Mouse (Mus musculus): Measurements from ENCODE around the gene Caskin1. TPM values are rescaled to one million over a fixed set of nuclear protein-coding genes. Genes with fewer than 3 reads are reported as not detected.
"Not testable (repeated sequence)": the region's sequence is repeated elsewhere in the genome, so short reads cannot be mapped to it uniquely, and the experiment has no call there.

The Caskin1 gene
- polyA plus RNA-seq, 1 experiment from 2014 or later, result 52.2 TPM

- no peaks in the 10 kb centered on the region for H3K27me3 ChIP-seq (ENCODE audit: control insufficient read depth, insufficient read depth, low read length)
- no peak overlapping the region for H3K4me3 ChIP-seq (ENCODE audit: low read depth, low read length)
- H3K27ac ChIP-seq (ENCODE audit: low read depth, low read length), result no peak overlapping the region
- H3K9me3 ChIP-seq (ENCODE audit: control insufficient read depth, low read length), result no peaks in the 10 kb centered on the region
- no peak for ATAC-seq (ENCODE audit: low read depth)
- peaks cover 24% of the 10 kb centered on the region for H3K36me3 ChIP-seq (ENCODE audit: control insufficient read depth, insufficient read depth, low read length)
- H3K4me1 ChIP-seq (ENCODE audit: control insufficient read depth, insufficient read depth, low read length), result peaks cover 11% of the 10 kb centered on the region
- H3K4me2 ChIP-seq (ENCODE audit: low read depth, low read length), result no peak overlapping the region; the same call in 1 of the 2 replicates
- 93% methylated on average over 2 of the region's 2 CpGs for WGBS
- H3K9ac ChIP-seq (replicated peaks; ENCODE audit: low read depth, low read length), result no peak overlapping the region
Observed at GRCm38 (mm10) chr17:24453372-24453771, 35.0 kb upstream of the Caskin1 start.

GRCm38 (mm10) chr17:24454218-24454755, 34.1 kb upstream of the Caskin1 start:
- H3K36me3 ChIP-seq (ENCODE audit: control insufficient read depth, insufficient read depth, low read length), result peaks cover 20% of the 10 kb centered on the region
- H3K4me2 ChIP-seq (ENCODE audit: low read depth, low read length), result peak overlapping the region; percentile 53
- H3K9me3 ChIP-seq (ENCODE audit: control insufficient read depth, low read length), result no peaks in the 10 kb centered on the region
- peak overlapping the region; percentile 95 for H3K27ac ChIP-seq (ENCODE audit: low read depth, low read length)
- H3K9ac ChIP-seq (replicated peaks; ENCODE audit: low read depth, low read length), result peak overlapping the region; percentile 92
- 9% methylated on average over 14 of the region's 14 CpGs for whole genome bisulfite sequencing
- no peak for ATAC-seq (ENCODE audit: low read depth)
- H3K27me3 ChIP-seq (ENCODE audit: control insufficient read depth, insufficient read depth, low read length), result no peaks in the 10 kb centered on the region
- H3K4me3 ChIP-seq (ENCODE audit: low read depth, low read length), result peak overlapping the region; percentile 91
- H3K4me1 ChIP-seq (ENCODE audit: control insufficient read depth, insufficient read depth, low read length), result peaks cover 11% of the 10 kb centered on the region

- peaks cover 11% of the 10 kb centered on the region for H3K4me1 ChIP-seq (ENCODE audit: control insufficient read depth, insufficient read depth, low read length)
- H3K27me3 ChIP-seq (ENCODE audit: control insufficient read depth, insufficient read depth, low read length), result no peaks in the 10 kb centered on the region
- under 1% methylated on average over 58 of the region's 67 CpGs for WGBS
- peak overlapping the region; percentile 92 for H3K9ac ChIP-seq (replicated peaks; ENCODE audit: low read depth, low read length)
- peaks cover 13% of the 10 kb centered on the region for H3K36me3 ChIP-seq (ENCODE audit: control insufficient read depth, insufficient read depth, low read length)
- ATAC-seq (ENCODE audit: low read depth), result peak; percentile 94
- H3K4me3 ChIP-seq (ENCODE audit: low read depth, low read length), result peak overlapping the region; percentile 91
- H3K9me3 ChIP-seq (ENCODE audit: control insufficient read depth, low read length), result no peaks in the 10 kb centered on the region
- peak overlapping the region; percentile 53 for H3K4me2 ChIP-seq (ENCODE audit: low read depth, low read length)
- H3K27ac ChIP-seq (ENCODE audit: low read depth, low read length), result peak overlapping the region; percentile 95
Observed at GRCm38 (mm10) chr17:24454756-24455522, 33.5 kb upstream of the Caskin1 start.

GRCm38 (mm10) chr17:24455523-24456206, 32.7 kb upstream of the Caskin1 start:
- not testable (repeated sequence) for H3K9me3 ChIP-seq (ENCODE audit: control insufficient read depth, low read length); H3K36me3 ChIP-seq (ENCODE audit: control insufficient read depth, insufficient read depth, low read length); H3K27me3 ChIP-seq (ENCODE audit: control insufficient read depth, insufficient read depth, low read length); H3K9ac ChIP-seq (replicated peaks; ENCODE audit: low read depth, low read length); ATAC-seq (ENCODE audit: low read depth); H3K27ac ChIP-seq (ENCODE audit: low read depth, low read length)
- Histone ChIP-seq H3K4me3 (ENCODE audit: low read depth, low read length) (peak overlapping the region; percentile 91; the same call in 1 of the 2 replicates), H3K4me1 (ENCODE audit: control insufficient read depth, insufficient read depth, low read length) (peaks cover 11% of the 10 kb centered on the region), H3K4me2 (ENCODE audit: low read depth, low read length) (peak overlapping the region; percentile 31; the same call in 1 of the 2 replicates)
- WGBS, result 53% methylated on average over 10 of the region's 10 CpGs

DNA sequence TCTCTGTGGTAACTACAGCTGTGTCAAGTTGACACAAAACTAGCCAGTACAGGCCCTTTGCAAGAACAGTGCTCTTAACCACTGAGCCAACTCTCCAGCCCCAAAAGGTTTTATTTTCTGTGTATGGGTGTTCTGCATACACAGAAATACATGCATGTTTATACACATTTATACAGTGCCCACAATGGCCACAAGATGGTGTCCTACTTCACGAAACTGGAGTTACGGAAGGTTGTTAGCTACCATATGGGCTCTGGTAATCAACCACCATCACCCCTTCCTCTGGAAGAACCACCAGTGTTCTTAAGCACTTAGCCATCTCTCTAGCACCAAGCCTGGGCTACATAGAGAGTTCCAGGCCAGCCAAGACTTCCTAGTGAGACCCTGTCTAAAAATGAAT, 26.8 kb upstream of the Caskin1 start:
- Histone ChIP-seq H3K9me3 (ENCODE audit: control insufficient read depth, low read length) (no peaks in the 10 kb centered on the region), H3K4me1 (ENCODE audit: control insufficient read depth, insufficient read depth, low read length) (no peaks in the 10 kb centered on the region), H3K4me3 (ENCODE audit: low read depth, low read length) (no peak overlapping the region), H3K27me3 (ENCODE audit: control insufficient read depth, insufficient read depth, low read length) (no peaks in the 10 kb centered on the region), H3K27ac (ENCODE audit: low read depth, low read length) (no peak overlapping the region), H3K4me2 (ENCODE audit: low read depth, low read length) (no peak overlapping the region), H3K9ac (replicated peaks; ENCODE audit: low read depth, low read length) (no peak overlapping the region), H3K36me3 (ENCODE audit: control insufficient read depth, insufficient read depth, low read length) (no peaks in the 10 kb centered on the region)
- ATAC-seq (ENCODE audit: low read depth), result no peak
- WGBS, result 68% methylated on average over 2 of the region's 2 CpGs

DNA sequence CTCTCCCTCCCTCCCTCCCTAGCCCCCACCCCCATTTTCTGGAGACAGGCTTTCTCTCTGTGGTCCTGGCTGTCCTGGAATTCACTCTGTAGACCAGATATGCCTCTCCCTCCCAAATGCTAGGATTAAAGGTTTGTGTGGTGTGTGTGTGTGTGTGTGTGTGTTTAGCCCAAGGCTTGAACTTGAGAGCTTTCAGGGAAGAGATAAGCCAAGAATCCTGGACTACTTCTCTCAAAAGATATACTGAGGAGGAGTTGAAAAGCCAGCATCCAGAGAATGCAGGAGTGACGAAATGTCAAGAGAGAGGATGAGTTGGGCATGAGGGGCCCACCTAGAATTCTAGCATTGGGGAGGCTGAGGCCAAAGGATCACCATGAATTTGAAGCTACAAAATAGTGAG, 25.5 kb upstream of the Caskin1 start:
- H3K4me3 ChIP-seq (ENCODE audit: low read depth, low read length), result no peak overlapping the region
- no peaks in the 10 kb centered on the region for H3K27me3 ChIP-seq (ENCODE audit: control insufficient read depth, insufficient read depth, low read length)
- WGBS, result 97% methylated on average over 1 of the region's 1 CpGs
- H3K9me3 ChIP-seq (ENCODE audit: control insufficient read depth, low read length), result no peaks in the 10 kb centered on the region
- no peak for ATAC-seq (ENCODE audit: low read depth)
- H3K36me3 ChIP-seq (ENCODE audit: control insufficient read depth, insufficient read depth, low read length), result no peaks in the 10 kb centered on the region
- no peak overlapping the region for H3K9ac ChIP-seq (replicated peaks; ENCODE audit: low read depth, low read length)
- H3K27ac ChIP-seq (ENCODE audit: low read depth, low read length), result no peak overlapping the region
- H3K4me2 ChIP-seq (ENCODE audit: low read depth, low read length), result no peak overlapping the region
- no peaks in the 10 kb centered on the region for H3K4me1 ChIP-seq (ENCODE audit: control insufficient read depth, insufficient read depth, low read length)

- Histone ChIP-seq H3K9me3 (ENCODE audit: control insufficient read depth, low read length) (no peaks in the 10 kb centered on the region), H3K4me1 (ENCODE audit: control insufficient read depth, insufficient read depth, low read length) (no peaks in the 10 kb centered on the region), H3K27me3 (ENCODE audit: control insufficient read depth, insufficient read depth, low read length) (no peaks in the 10 kb centered on the region), H3K27ac (ENCODE audit: low read depth, low read length) (no peak overlapping the region), H3K4me3 (ENCODE audit: low read depth, low read length) (no peak overlapping the region), H3K9ac (replicated peaks; ENCODE audit: low read depth, low read length) (no peak overlapping the region), H3K36me3 (ENCODE audit: control insufficient read depth, insufficient read depth, low read length) (no peaks in the 10 kb centered on the region), H3K4me2 (ENCODE audit: low read depth, low read length) (no peak overlapping the region)
- ATAC-seq (ENCODE audit: low read depth), result no peak
- 58% methylated on average over 6 of the region's 6 CpGs for WGBS
Observed at GRCm38 (mm10) chr17:24463374-24464133, 24.8 kb upstream of the Caskin1 start.

- no peak overlapping the region for H3K27ac ChIP-seq (ENCODE audit: low read depth, low read length)
- 87% methylated on average over 5 of the region's 5 CpGs for WGBS
- H3K4me3 ChIP-seq (ENCODE audit: low read depth, low read length), result no peak overlapping the region
- peaks cover 3% of the 10 kb centered on the region; the same call in 1 of the 2 replicates for H3K27me3 ChIP-seq (ENCODE audit: control insufficient read depth, insufficient read depth, low read length)
- H3K4me1 ChIP-seq (ENCODE audit: control insufficient read depth, insufficient read depth, low read length), result peaks cover 28% of the 10 kb centered on the region
- no peak overlapping the region for H3K4me2 ChIP-seq (ENCODE audit: low read depth, low read length)
- H3K36me3 ChIP-seq (ENCODE audit: control insufficient read depth, insufficient read depth, low read length), result peaks cover 3% of the 10 kb centered on the region; the same call in 1 of the 2 replicates
- H3K9ac ChIP-seq (replicated peaks; ENCODE audit: low read depth, low read length), result no peak overlapping the region
- no peak for ATAC-seq (ENCODE audit: low read depth)
- H3K9me3 ChIP-seq (ENCODE audit: control insufficient read depth, low read length), result no peaks in the 10 kb centered on the region
Observed at GRCm38 (mm10) chr17:24468636-24469246, 19.7 kb upstream of the Caskin1 start.

All from neural tube, embryonic 14.5 days (tissue).